Mouse (Mus musculus) kidney, adult 2 months (tissue): ENCODE data around the gene Tnfrsf8.

ENCODE experiments used
- CTCF ChIP-seq: fragments of 200-500 bp; conservative IDR thresholded peaks from 2 replicates; pipeline ENCODE4 v1.5.1; 2011; ENCODE audit warnings: low read depth, mild to moderate bottlenecking, control low read depth, low read length, moderate library complexity, mixed read lengths; ENCODE audit not compliant: insufficient read depth, insufficient read length
- POLR2A ChIP-seq: fragments of 200-500 bp; IDR thresholded peaks from one replicate; pipeline ENCODE4 v1.6.1; 2011; ENCODE audit warnings: low read depth, low read length, control low read depth

GRCm38 (mm10) chr4:145217837-145218236, 97.1 kb downstream of the Tnfrsf8 start:
- TF ChIP-seq POLR2A (no peak), CTCF (no peak)
